Mouse (Mus musculus): Measurements from ENCODE around the gene Rnf212. TPM values are rescaled to one million over a fixed set of nuclear protein-coding genes. Genes with fewer than 3 reads are reported as not detected.

The Rnf212 gene
- 0.66 TPM for polyA plus RNA-seq (2014; fragmentation: Illumina TruSeq; extraction: RNeasy Lipid Tissue Mini Kit (QIAGEN cat#74804))

GRCm38 (mm10) chr5:108774630-108775306, at the start of gene Rnf212:
Gene Rnf212, minus strand, starts transcription at chr5:108774982.

DNA sequence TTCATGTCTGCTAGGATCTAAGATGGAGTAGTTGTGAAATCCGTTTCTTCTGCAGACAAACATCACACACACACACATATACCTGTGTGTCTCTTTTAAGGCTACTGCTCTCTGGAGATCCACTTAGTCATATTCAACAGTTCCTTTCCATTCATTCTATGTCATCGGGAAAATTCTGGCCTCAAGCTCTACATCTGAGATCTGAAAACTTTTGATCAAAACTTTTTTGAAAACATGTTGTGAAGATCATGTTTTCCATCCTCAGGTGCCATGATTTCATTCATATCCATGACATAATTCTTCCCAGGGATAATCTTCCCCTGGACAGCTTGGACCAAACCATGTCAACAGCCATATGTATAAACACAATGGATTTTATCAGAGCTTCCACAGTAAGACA, 34.0 kb upstream of the Rnf212 start, which contains the start of gene Vmn2r8:
TSS of gene Vmn2r8 (minus strand) at position 101 of the 400 bp plus-strand sequence.

GRCm38 (mm10) chr5:108795263-108795662, 20.5 kb upstream of the Rnf212 start, which contains the start of gene Tmed11:
Gene Tmed11, minus strand, starts transcription at chr5:108795363.

DNA sequence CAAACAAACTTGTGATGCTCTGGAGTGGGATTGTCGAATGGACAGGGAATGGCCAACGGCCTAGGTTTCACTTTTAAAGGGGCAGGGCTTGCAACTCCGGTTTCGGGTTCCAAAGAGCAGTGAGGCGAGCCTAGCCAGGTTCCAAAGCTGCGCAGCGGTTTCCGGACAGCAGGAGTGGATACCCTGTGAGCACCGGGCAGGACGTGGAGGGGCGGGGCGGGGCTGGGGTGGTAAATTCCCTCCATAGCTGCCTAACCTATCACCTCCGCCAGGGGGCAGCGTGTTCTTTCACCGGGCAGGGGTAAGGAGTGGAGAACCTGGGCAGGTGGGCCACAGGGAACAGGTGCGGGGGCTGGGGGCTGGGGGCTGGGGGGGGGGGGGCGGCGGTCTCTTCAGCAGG, 82.5 kb downstream of the Rnf212 start, which contains the start of gene Fgfrl1:
TSS of gene Fgfrl1 (plus strand) at position 112 of the 400 bp plus-strand sequence.

Other genes with a start within 250 kb of the Rnf212 start
- gene Cplx1, start 225.0 kb downstream of the Rnf212 start, polyA plus RNA-seq (2014; fragmentation: Illumina TruSeq; extraction: RNeasy Lipid Tissue Mini Kit (QIAGEN cat#74804)) = 0.48 TPM
- 44.5 TPM for gene Gak, start 145.2 kb downstream of the Rnf212 start, polyA plus RNA-seq (2014; fragmentation: Illumina TruSeq; extraction: RNeasy Lipid Tissue Mini Kit (QIAGEN cat#74804))
- gene Tmem175, start 145.2 kb downstream of the Rnf212 start, polyA plus RNA-seq (2014; fragmentation: Illumina TruSeq; extraction: RNeasy Lipid Tissue Mini Kit (QIAGEN cat#74804)) = 24.3 TPM
- gene Idua, start 114.7 kb downstream of the Rnf212 start, polyA plus RNA-seq (2014; fragmentation: Illumina TruSeq; extraction: RNeasy Lipid Tissue Mini Kit (QIAGEN cat#74804)) = 12.3 TPM
- gene Dgkq, start 105.3 kb downstream of the Rnf212 start, polyA plus RNA-seq (2014; fragmentation: Illumina TruSeq; extraction: RNeasy Lipid Tissue Mini Kit (QIAGEN cat#74804)) = 3.6 TPM
- gene Slc26a1, start 99.4 kb downstream of the Rnf212 start, polyA plus RNA-seq (2014; fragmentation: Illumina TruSeq; extraction: RNeasy Lipid Tissue Mini Kit (QIAGEN cat#74804)) = not detected
- gene Fgfrl1, start 82.6 kb downstream of the Rnf212 start, polyA plus RNA-seq (2014; fragmentation: Illumina TruSeq; extraction: RNeasy Lipid Tissue Mini Kit (QIAGEN cat#74804)) = 6.7 TPM
- not detected for gene Tmed11, start 20.4 kb upstream of the Rnf212 start, polyA plus RNA-seq (2014; fragmentation: Illumina TruSeq; extraction: RNeasy Lipid Tissue Mini Kit (QIAGEN cat#74804))
- not detected for gene Vmn2r8, start 33.9 kb upstream of the Rnf212 start, polyA plus RNA-seq (2014; fragmentation: Illumina TruSeq; extraction: RNeasy Lipid Tissue Mini Kit (QIAGEN cat#74804))
- not detected for gene Vmn2r9, start 77.6 kb upstream of the Rnf212 start, polyA plus RNA-seq (2014; fragmentation: Illumina TruSeq; extraction: RNeasy Lipid Tissue Mini Kit (QIAGEN cat#74804))
- gene Vmn2r10, start 231.5 kb upstream of the Rnf212 start, polyA plus RNA-seq (2014; fragmentation: Illumina TruSeq; extraction: RNeasy Lipid Tissue Mini Kit (QIAGEN cat#74804)) = not detected